Mouse (Mus musculus): Measurements from ENCODE around the gene Ahdc1.

GRCm38 (mm10) chr4:133090276-133090719, 79.2 kb downstream of the Ahdc1 start:
- TF ChIP-seq TCF12 (IDR thresholded peaks at IDR 0.05; ENCODE audit: insufficient read depth, poor library complexity, severe bottlenecking) (no peak), SRF (IDR thresholded peaks at IDR 0.05; ENCODE audit: control insufficient read depth, insufficient read length, low read depth) (no peak), USF1 (IDR thresholded peaks at IDR 0.05; ENCODE audit: low read depth) (no peak), TCF3 (IDR thresholded peaks at IDR 0.05; ENCODE audit: insufficient read length, low read depth) (no peak), MYOD1 (IDR thresholded peaks at IDR 0.05; ENCODE audit: control insufficient read depth in 1 of 3, insufficient read length in 2 of 3, low read depth in 2 of 3) (no peak)

Data from myocyte (in vitro differentiated cells).